Mouse (Mus musculus) limb, embryonic 12.5 days (tissue): Measurements from ENCODE around the gene Prkci. TPM values are rescaled to one million over a fixed set of nuclear protein-coding genes. Genes with fewer than 3 reads are reported as not detected.
A peak's percentile ranks its signal among the peaks of the same experiment; 100 is the strongest.

Experiments
- ATAC-seq: fragments of 200-750 bp; cut with Nextera tagmentation; 2 replicates; pipeline ENCODE4 v1.8.0; 2017; ENCODE audit warnings: low read depth, moderate TSS enrichment; ENCODE audit not compliant: insufficient number of reproducible peaks, insufficient read depth, low FRiP score, low TSS enrichment
- H3K27ac ChIP-seq: fragments of 300-500 bp; sonication (generic); 2 replicates; pipeline ENCODE4 v1.5.1; 2016; ENCODE audit warnings: mild to moderate bottlenecking, moderate library complexity
- H3K27me3 ChIP-seq: fragments of 300-500 bp; sonication (generic); 2 replicates; pipeline ENCODE4 v1.6.1; 2016; ENCODE audit warnings: mild to moderate bottlenecking, moderate library complexity
- H3K36me3 ChIP-seq: fragments of 300-500 bp; sonication (generic); 2 replicates; pipeline ENCODE4 v1.6.1; 2016; ENCODE audit warnings: mild to moderate bottlenecking, moderate library complexity
- H3K4me1 ChIP-seq: fragments of 300-500 bp; sonication (generic); replicated peaks from 2 replicates; pipeline ENCODE4 v1.6.1; 2016
- H3K4me2 ChIP-seq: fragments of 300-500 bp; sonication (generic); 2 replicates; pipeline ENCODE4 v1.6.1; 2016; ENCODE audit warnings: mild to moderate bottlenecking, moderate library complexity
- H3K4me3 ChIP-seq: fragments of 300-500 bp; sonication (generic); replicated peaks from 2 replicates; pipeline ENCODE4 v1.5.1; 2016; ENCODE audit warnings: mild to moderate bottlenecking
- H3K9ac ChIP-seq: fragments of 300-500 bp; sonication (generic); replicated peaks from 2 replicates; pipeline ENCODE4 v1.6.1; 2016; ENCODE audit warnings: mild to moderate bottlenecking, moderate library complexity
- H3K9me3 ChIP-seq: fragments of 300-500 bp; sonication (generic); 2 replicates; pipeline ENCODE4 v1.6.1; 2016; ENCODE audit warnings: mild to moderate bottlenecking, moderate library complexity
- WGBS: fragments of 180-500 bp; shearing (Covaris S2); methylation state at CpG from one replicate; pipeline ENCODE4 v1.1.7; 2016; 5-methylcytosine and 5-hydroxymethylcytosine counted together
- polyA plus RNA-seq: library from polyadenylated mRNA; unstranded; fragments of >200 nt; fragmentation: Nextera tagmentation; extraction: Ambion mirVana; gene quantifications from 2 replicates; pipeline ENCODE4 v1.2.1, GENCODE M21; 2016

Prkci gene
- polyA plus RNA-seq, 1 experiment from 2014 or later, result 44.9 TPM

DNA sequence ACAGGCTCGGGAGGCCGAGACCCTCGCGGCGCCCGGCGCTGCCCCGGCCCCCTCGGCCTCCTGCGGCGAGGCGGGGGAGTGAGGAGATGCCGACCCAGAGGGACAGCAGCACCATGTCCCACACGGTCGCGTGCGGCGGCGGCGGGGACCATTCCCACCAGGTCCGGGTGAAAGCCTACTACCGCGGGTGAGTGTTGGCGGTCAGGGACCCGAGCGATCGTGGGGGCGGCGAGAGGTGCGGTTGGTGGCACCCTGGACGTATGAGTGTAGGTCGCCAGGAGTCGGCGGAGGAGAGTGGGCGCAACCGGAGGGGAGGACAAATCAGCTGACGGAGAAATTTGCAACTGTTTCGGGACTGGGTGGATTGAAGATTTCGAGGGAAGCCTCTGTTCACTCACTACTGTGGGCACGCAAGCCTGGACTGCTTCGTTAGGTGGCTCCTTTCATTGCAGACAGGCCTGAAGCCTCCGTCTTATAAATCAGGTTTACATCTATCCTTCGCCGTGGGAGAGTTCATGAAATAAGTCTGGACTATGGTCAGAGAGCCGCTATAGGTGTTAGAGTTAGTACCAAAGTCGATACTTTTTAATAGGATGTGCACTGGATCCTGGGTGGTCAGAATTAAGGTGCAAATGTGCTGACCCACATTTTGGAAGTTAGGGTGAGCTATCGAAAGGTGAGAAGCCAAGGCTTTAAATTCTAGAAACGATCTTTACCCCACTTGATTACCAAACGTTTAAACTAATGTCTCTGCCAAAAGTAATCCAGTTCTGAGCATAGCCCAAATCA, 546 bp downstream of the Prkci start:
- Histone ChIP-seq H3K27ac (peak overlapping the region; percentile 88), H3K4me1 (peaks cover 35% of the 10 kb centered on the region), H3K4me2 (peak overlapping the region; percentile 62), H3K4me3 (peak overlapping the region; percentile 86), H3K36me3 (no peaks in the 10 kb centered on the region), H3K9me3 (no peaks in the 10 kb centered on the region), H3K9ac (peak overlapping the region; percentile 86), H3K27me3 (no peaks in the 10 kb centered on the region)
- WGBS, result under 1% methylated on average over 49 of the region's 49 CpGs
- ATAC-seq, result peak; percentile 72

DNA sequence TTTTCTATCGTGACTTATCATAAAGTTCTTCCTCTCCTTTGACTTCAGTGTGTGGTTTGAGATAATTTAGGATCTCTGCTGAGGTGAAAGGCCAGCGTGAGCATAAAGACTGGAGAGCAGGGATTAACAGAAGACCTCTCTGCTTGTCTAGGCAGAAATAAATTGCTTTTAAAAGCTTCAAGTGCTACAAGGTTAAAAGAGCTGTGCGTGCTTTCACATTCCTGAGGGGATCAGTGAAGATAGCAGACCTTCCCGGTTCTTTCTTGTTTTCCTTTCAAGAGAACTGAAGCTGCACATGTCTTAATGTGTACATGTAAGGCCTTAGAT, 1.1 kb downstream of the Prkci start:
- Histone ChIP-seq H3K4me1 (peaks cover 35% of the 10 kb centered on the region), H3K27ac (no peak overlapping the region), H3K9me3 (no peaks in the 10 kb centered on the region), H3K4me2 (peak overlapping the region; percentile 62), H3K36me3 (no peaks in the 10 kb centered on the region), H3K4me3 (peak overlapping the region; percentile 86), H3K27me3 (no peaks in the 10 kb centered on the region), H3K9ac (peak overlapping the region; percentile 86; the same call in 1 of the 2 replicates)
- ATAC-seq, result no peak
- WGBS, result 1% methylated on average over 4 of the region's 4 CpGs

DNA sequence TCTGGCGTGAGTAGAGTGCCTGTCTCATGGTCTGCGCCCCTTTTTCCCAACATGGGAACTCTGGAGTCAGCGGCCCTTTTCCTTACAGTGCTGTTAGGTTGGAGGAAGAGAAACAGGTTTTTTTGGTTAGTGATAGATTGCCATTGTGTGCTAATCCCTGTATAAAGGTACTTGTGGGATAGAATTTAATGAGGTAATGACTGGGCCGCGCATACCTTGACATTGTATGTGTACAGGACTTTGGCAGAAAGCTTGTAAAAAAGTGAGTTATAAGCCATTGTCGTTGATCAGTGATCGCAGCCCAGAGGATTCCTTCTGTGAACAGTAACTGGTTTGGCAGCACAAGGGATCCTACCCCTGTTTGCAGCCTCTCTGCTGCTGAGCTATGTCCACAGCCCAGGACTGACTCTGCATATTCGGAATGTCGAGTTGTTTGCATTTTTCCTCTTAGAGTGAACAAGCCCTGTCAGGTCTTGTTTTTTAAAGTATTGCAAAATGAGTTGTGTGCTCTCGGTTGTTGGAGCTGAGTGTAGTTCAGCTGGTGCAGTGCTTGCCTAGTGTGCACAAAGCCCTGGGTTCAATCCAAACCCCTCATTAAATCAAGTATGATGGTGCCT, 4.0 kb downstream of the Prkci start:
- peaks cover 35% of the 10 kb centered on the region for H3K4me1 ChIP-seq
- no peaks in the 10 kb centered on the region for H3K27me3 ChIP-seq
- ATAC-seq, result no peak
- H3K36me3 ChIP-seq, result peaks cover 4% of the 10 kb centered on the region
- H3K4me3 ChIP-seq, result no peak overlapping the region
- peak overlapping the region; percentile 60 for H3K27ac ChIP-seq
- whole genome bisulfite sequencing, result 49% methylated on average over 10 of the region's 10 CpGs
- H3K9ac ChIP-seq, result no peak overlapping the region
- H3K4me2 ChIP-seq, result peak overlapping the region; percentile 15; the same call in 1 of the 2 replicates
- H3K9me3 ChIP-seq, result no peaks in the 10 kb centered on the region

DNA sequence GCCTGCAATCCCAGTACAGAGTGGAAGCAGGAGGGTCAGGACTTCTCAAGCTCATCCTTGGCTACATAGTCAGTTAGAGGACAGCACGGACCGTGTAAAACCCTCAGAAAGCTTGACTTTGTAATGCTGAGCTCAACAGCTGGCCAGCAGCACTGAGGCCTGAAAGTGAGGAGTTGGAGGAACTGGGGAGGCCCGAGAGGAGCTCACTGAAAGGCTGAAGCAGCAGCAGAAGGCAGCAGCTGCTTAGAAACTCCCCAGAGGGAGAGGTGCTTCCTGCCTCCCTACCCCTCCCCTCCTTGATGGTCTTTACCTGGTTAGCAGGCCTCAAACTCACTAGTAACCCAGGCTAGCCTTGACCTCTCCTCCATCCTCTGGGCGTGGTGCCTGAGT, 4.5 kb downstream of the Prkci start:
- Histone ChIP-seq H3K36me3 (peaks cover 4% of the 10 kb centered on the region), H3K9ac (no peak overlapping the region; the same call in 1 of the 2 replicates), H3K9me3 (no peaks in the 10 kb centered on the region), H3K27ac (peak overlapping the region; percentile 60), H3K27me3 (no peaks in the 10 kb centered on the region), H3K4me3 (no peak overlapping the region), H3K4me2 (peak overlapping the region; percentile 15; the same call in 1 of the 2 replicates), H3K4me1 (peaks cover 35% of the 10 kb centered on the region)
- ATAC-seq, result no peak
- 37% methylated on average over 4 of the region's 4 CpGs for WGBS

DNA sequence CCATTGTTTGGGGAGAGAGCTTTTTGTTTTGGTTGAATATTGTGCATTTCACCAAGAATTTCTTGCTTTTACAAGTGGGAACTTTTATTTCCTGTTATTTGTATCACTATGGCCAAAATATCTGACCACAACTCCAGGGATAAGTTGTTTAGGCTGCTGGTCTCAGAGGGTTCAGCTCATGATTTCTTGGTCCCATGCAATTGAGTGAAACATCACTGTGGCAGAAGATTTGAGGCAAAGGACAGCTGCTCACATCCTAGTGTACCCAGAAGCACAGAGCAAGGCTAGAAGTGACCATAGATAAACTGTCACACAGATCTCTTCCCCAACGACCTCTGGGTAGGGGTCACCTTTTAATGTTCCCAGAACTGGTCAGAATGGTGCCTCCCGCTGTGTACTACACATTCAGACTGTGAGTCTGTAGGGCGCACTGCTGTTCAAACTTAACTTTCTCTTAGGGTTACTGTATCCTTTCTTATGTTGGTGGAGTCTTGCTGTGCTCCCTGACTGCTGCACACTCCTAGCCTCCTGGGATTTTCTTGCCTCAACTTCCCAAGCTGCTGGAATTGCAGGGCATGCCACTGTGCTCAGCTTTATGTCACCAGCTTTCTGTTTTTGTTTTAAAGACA, 5.6 kb downstream of the Prkci start:
- Histone ChIP-seq H3K27me3 (no peaks in the 10 kb centered on the region), H3K4me2 (no peak overlapping the region)
- ATAC-seq, result no peak

DNA sequence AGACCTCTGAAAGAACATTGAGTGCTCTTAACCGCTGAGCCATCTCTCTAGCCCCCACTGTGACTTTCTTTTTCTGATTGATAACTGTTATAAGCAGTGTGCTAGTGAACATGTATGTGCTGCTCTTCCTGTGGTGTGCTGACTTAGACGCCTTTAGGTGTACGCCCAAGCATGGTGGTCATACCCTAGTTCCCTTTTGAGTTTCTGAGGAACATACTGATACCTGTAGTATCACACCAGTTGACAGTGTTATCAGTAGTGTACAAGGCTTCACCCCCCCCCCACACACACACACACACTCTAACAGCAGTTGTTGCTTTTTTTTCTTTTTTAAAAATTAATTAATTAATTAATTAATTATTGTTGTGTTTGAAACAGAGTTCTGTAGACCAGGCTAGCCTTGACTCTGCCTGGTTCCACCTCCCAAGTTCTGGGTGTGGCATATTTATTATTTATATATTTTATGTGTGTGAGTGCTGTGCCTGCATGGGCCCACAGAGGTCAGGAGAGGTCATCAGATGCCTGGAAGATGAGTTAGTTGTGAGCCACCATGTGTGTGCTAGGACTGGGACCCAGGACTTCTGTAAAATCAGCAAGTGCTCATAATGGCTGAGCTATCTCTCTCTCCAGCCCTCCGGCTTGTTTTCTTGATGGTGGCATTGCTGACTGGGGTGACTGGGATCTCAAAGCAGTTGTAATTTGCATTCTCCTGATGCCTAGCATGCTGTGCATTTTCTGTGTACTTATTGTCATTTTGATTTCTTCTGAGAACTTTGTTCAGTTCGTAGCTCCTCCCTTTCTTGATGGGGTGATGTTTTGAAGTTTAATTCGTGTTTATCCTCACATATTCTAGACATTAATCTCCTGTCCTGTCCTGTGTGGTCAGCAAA, 9.0 kb downstream of the Prkci start:
- no peak for ATAC-seq
- Histone ChIP-seq H3K9me3 (no peaks in the 10 kb centered on the region), H3K27ac (no peak overlapping the region), H3K4me1 (peaks cover 9% of the 10 kb centered on the region), H3K4me2 (no peak overlapping the region), H3K4me3 (no peak overlapping the region), H3K36me3 (peaks cover 4% of the 10 kb centered on the region), H3K9ac (no peak overlapping the region), H3K27me3 (no peaks in the 10 kb centered on the region)
- WGBS, result 80% methylated on average over 6 of the region's 6 CpGs

More for the DNA sequence above, 5.6 kb downstream of the Prkci start:
- H3K9me3 ChIP-seq, result no peaks in the 10 kb centered on the region
- WGBS, result 58% methylated on average over 3 of the region's 3 CpGs
- no peak overlapping the region for H3K9ac ChIP-seq
- no peak overlapping the region for H3K4me3 ChIP-seq
- H3K27ac ChIP-seq, result peak overlapping the region; percentile 2; the same call in 1 of the 2 replicates
- peaks cover 4% of the 10 kb centered on the region for H3K36me3 ChIP-seq
- H3K4me1 ChIP-seq, result peaks cover 35% of the 10 kb centered on the region

DNA sequence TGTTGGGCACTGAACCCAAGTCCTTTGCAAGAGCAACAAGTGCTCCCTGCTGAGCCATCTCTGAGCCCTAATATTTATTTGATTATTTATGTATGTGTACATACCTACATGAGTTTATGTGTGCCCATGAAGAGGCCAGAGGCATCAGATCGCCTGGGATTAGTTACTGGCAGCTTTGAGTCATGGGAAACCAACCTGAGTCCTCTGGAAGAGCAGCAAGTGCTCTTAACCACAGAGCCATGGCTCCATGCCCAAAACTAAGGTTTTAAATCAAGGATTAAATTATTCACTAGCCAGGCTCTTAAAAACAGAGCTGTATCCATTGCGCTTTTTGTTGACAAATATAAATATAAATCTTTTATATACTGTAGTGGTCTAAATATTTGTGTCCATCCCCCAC, 18.8 kb downstream of the Prkci start:
- Histone ChIP-seq H3K4me1 (peaks cover 23% of the 10 kb centered on the region), H3K27me3 (no peaks in the 10 kb centered on the region), H3K4me3 (no peak overlapping the region), H3K27ac (no peak overlapping the region), H3K36me3 (peaks cover 2% of the 10 kb centered on the region; the same call in 1 of the 2 replicates), H3K4me2 (no peak overlapping the region), H3K9ac (no peak overlapping the region), H3K9me3 (no peaks in the 10 kb centered on the region)
- no peak for ATAC-seq
- WGBS, result 76% methylated on average over 2 of the region's 2 CpGs

DNA sequence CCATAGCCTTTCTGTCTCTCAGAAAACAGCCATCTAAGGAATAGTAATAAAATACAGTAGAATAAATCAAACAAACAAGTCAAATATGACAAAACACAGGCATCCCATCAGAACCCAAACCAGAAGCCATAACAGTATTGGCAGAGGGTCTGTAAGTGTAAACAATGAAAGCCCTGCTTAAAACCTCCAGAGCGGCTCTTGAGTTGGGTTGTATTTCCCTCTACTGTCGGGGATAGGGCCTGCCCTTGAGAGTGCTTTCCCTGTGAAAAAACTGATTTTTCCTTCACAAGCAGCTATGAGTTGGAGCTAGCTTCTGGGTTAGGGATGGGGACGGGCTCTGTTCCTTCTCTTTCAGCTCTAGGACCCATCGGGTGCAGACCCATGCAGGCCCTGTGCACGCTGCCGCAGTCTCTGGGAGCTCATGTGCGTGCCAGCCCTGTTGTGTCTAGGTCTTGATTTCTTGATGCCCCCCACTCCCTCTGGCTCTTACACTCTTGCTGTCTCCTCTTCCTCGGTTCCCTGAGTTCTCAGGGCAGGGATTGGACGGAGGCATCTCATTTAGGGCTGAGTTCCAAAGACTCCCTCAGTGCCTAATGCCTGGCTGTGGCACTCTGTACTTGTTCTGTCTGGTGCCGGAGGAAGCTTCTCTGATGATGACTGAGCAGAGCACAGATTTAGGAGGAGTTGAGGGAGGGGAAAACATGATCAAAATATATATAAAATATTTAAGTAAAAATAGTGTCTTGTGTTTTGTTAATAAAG, 20.3 kb downstream of the Prkci start:
- Histone ChIP-seq H3K27me3 (no peaks in the 10 kb centered on the region), H3K4me3 (no peak overlapping the region), H3K27ac (no peak overlapping the region), H3K9ac (no peak overlapping the region), H3K4me1 (peaks cover 23% of the 10 kb centered on the region), H3K36me3 (peaks cover 15% of the 10 kb centered on the region), H3K4me2 (no peak overlapping the region), H3K9me3 (no peaks in the 10 kb centered on the region)
- 75% methylated on average over 10 of the region's 10 CpGs for WGBS
- no peak for ATAC-seq

DNA sequence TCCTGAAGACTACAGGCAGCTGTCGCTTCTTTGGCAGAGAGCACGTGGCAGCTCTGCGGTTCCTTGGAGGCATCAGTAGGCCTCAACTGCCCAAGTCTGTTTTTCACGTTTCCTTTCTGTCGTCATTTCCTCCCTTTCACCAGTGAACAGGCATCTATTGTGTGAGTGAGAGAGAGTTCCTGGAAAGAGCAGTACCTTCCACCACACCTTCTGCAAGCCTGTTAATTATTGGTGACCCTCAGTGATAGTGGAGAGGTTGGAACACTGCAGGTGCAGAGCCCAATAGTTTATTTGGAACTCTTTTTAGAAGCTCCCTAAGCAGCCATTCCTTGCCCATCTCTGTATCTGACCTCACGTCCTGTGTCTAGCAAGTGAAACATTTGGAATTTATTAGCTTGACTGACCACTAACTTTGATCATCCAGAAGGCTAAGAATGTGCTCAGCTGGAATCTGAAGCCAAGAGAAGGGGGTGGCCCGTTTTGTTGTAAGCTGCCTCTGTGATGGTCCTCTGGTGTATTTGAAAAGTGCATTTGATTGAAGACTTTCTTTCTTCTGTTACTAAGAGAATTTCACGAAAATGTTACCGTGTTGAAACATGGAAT, 21.1 kb downstream of the Prkci start:
- Histone ChIP-seq H3K27me3 (no peaks in the 10 kb centered on the region), H3K9ac (no peak overlapping the region), H3K36me3 (peaks cover 15% of the 10 kb centered on the region), H3K4me3 (no peak overlapping the region), H3K9me3 (no peaks in the 10 kb centered on the region), H3K27ac (no peak overlapping the region), H3K4me2 (no peak overlapping the region), H3K4me1 (peaks cover 23% of the 10 kb centered on the region)
- no peak for ATAC-seq
- WGBS, result 32% methylated on average over 9 of the region's 9 CpGs

DNA sequence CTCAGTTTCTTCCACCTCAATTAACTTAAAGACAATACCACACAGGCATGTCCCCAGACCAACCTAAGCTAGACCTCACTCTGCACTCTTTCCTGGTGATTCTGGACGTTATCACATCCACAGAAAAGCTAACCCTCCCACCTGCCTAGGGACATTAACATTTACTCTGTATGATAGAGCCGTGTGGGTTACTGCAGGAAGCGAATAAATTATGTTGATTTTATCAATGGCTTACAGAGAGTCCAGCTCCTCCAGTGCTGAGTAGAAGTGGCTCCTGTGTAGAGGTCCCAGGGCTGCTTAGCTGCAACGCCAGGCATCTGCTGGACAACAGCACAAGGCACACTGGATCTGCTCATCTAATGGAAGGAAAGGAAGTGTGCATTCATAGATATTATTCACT, 22.1 kb downstream of the Prkci start:
- Histone ChIP-seq H3K4me2 (no peak overlapping the region), H3K36me3 (peaks cover 18% of the 10 kb centered on the region), H3K27ac (no peak overlapping the region), H3K9ac (no peak overlapping the region), H3K27me3 (no peaks in the 10 kb centered on the region), H3K9me3 (no peaks in the 10 kb centered on the region), H3K4me1 (peaks cover 29% of the 10 kb centered on the region), H3K4me3 (no peak overlapping the region)
- WGBS, result 79% methylated on average over 4 of the region's 4 CpGs
- ATAC-seq, result no peak
